Mouse (Mus musculus): Measurements from ENCODE around the gene Nol6. TPM values are rescaled to one million over a fixed set of nuclear protein-coding genes. Genes with fewer than 3 reads are reported as not detected.
"Not testable (repeated sequence)": the region's sequence is repeated elsewhere in the genome, so short reads cannot be mapped to it uniquely, and the experiment has no call there.

Gene Nol6
- polyA plus RNA-seq, 1 experiment from 2014 or later: 10.8 TPM

DNA sequence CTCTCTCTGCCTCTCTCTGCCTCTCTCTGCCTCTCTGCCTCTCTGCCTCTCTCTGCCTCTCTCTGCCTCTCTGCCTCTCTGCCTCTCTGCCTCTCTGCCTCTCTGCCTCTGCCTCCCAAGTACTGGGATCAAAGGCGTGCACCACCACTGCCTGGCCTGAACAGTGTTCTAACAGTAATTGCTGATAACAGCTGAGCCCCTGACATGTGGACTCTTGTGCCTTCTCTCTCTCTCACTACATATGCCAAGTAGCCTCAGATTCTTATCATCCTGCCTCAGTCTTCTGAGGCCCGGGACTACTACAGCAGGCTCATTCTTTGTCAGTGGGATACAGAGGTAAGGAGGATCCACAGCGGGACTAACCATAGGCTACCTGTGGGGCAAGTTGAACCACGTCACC, 41.5 kb downstream of the Nol6 start:
- H3K4me3 ChIP-seq (ENCODE audit: inconsistent target); H3K27ac ChIP-seq; H3K36me3 ChIP-seq (ENCODE audit: inconsistent target); H3K79me2 ChIP-seq (ENCODE audit: inconsistent target): not testable (repeated sequence)
- WGBS (ENCODE audit: missing documents): 76% methylated on average over 4 of the region's 4 CpGs

- no peak overlapping the region for H3K27ac ChIP-seq
- H3K36me3 ChIP-seq (ENCODE audit: inconsistent target): no peaks in the 10 kb centered on the region
- no peak overlapping the region for H3K4me3 ChIP-seq (ENCODE audit: inconsistent target)
- no peaks in the 10 kb centered on the region for H3K79me2 ChIP-seq (ENCODE audit: inconsistent target)
- WGBS (ENCODE audit: missing documents): 88% methylated on average over 5 of the region's 5 CpGs
Observed at GRCm38 (mm10) chr4:41081733-41082132, 42.5 kb downstream of the Nol6 start.

DNA sequence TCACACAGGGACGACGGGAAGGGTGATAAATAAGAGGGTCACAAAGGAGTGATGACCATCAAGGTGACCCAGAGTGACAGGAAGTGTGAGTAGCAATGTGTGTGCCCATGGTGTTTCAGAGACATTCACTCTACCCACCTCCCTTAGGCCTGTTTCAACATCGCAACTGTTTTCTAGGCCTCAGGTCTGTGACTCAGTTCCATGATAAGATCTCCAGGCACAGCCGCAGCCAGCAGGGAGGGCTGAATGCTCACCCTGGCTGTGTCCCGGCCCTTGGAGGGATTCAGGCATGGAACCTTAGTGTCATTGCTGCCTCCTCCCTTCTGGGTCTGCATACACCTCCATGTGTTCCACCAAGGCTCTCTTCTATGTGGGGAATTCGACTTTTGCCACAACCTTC, 45.5 kb downstream of the Nol6 start:
- Histone ChIP-seq H3K4me3 (ENCODE audit: inconsistent target) (no peak overlapping the region), H3K36me3 (ENCODE audit: inconsistent target) (no peaks in the 10 kb centered on the region), H3K79me2 (ENCODE audit: inconsistent target) (no peaks in the 10 kb centered on the region), H3K27ac (no peak overlapping the region)
- 86% methylated on average over 6 of the region's 6 CpGs for whole genome bisulfite sequencing (ENCODE audit: missing documents)

DNA sequence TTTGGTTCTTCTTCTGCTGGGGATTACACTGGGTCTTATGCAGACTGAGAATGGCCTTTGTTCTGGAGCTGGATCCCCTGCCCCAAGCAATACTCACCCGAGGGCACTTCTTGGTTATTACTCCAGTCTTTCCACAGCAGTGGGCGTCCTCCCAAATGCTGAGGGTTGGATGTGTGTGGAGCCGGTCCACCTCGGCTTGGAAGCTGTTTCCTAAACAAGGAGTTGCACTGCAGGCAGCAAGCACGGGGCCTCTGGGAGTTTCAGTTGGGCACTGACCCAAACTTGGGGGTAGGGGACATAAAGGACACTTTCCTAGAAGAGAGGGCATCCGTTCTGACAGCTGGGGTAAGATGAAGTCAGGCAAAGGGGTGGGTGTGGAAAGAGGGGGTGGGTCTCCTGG, 49.8 kb downstream of the Nol6 start:
- Histone ChIP-seq H3K79me2 (ENCODE audit: inconsistent target) (no peaks in the 10 kb centered on the region), H3K27ac (no peak overlapping the region), H3K36me3 (ENCODE audit: inconsistent target) (no peaks in the 10 kb centered on the region), H3K4me3 (ENCODE audit: inconsistent target) (no peak overlapping the region)
- 81% methylated on average over 6 of the region's 6 CpGs for WGBS (ENCODE audit: missing documents)

DNA sequence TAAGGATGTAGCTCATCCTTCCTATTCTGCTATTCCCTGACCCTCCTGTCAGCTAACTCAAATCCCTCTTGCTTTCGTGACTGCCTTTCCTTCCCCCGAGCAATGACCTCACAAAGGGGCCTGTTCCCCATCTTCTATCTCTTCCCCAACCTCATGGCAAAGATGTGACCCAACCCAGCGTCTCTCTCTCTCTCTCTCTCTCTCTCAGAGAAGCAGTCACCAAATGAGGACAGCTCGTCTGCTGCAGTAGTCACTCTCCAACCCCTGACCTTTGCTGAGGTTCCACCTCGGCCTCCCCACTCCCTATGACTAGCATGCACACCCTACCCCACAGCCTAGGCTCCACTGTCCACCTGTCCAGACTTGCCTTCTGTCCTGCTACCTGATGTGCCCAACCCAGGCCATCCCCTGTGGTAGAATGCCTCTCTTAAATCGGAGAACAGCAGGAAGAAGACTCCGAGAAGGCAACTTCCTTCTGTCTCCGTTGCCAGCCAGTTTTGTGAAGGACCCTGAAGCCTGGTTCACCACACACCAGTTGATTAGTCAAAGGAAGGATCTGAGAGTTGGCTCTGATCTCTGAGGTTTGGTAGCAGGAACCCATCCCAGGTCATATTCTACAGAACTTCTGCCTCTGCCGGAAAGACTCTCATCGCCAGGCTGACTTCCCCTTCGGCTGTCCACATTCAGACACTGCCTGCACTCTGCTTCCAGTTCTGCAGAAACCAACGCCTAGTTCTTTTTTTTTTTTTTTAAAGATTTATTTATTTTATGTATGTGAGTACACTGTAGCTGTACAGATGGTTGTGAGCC, 51.0 kb downstream of the Nol6 start:
- no peaks in the 10 kb centered on the region for H3K36me3 ChIP-seq (ENCODE audit: inconsistent target)
- H3K79me2 ChIP-seq (ENCODE audit: inconsistent target): no peaks in the 10 kb centered on the region
- WGBS (ENCODE audit: missing documents): 13% methylated on average over 11 of the region's 12 CpGs
- no peak overlapping the region for H3K4me3 ChIP-seq (ENCODE audit: inconsistent target)
- peak overlapping the region; percentile 66 for H3K27ac ChIP-seq

DNA sequence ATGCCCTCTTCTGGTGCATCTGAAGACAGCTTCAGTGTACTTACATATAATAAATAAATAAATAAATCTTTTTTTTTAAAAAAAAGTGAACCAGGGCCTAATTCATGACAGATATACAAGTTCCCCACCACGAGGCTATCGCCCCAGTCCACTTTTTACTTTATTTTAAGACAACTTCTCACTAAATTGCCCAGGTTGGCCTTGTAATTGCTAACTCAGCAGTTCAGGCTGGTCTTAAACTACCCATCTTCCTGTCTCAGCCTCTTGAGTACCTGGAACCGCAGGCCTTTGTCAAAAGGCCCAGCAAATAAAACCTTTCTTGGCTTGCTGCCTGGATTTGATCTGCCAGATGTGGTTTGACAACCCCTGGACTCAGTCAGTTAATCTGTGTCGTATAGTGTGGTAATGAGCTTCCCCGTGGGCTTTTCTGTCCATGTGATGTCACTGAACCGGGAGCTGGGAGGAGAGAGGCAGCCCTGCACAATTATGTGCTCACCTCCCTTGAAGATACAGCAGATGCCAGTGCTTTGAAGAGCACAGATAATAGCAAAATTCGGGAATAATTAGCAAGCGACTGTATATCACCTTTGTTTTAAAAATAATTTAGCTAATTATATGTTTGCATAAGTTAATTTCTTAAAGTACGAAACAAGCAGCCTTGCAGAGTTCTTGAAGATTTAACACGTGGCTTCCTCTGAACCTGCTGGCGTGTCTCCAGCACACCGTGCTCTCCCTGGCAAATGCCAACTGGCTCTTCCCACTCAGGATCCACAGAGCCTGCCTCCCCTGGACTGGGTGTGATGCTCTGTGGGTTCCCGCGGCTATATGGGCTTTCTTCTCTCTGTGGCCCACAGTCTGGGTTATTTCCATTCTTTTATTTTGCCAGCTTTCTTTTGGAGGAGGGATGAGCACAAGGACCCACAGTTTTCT, 52.5 kb downstream of the Nol6 start:
- Histone ChIP-seq H3K79me2 (ENCODE audit: inconsistent target) (no peaks in the 10 kb centered on the region), H3K27ac (no peak overlapping the region), H3K36me3 (ENCODE audit: inconsistent target) (no peaks in the 10 kb centered on the region), H3K4me3 (ENCODE audit: inconsistent target) (no peak overlapping the region)
- 88% methylated on average over 14 of the region's 14 CpGs for WGBS (ENCODE audit: missing documents)

DNA sequence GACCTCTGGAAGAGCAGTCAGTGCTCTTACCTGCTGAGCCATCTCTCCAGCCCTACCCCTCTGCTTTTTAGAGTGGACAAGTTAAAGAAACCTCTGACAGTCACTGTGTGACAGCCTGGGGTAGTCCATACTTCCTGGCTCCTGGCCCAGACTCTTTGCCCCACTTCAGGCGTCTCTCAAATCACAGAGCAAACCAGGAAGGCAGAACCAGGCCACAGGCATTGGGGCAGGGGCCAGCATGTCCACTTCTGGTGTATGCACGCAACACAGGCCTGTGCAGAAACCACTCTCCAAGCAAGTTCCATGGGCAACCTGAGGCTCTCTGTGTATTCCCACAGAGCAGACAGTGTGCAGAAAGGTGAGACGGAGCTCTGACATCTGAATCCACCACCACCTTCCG, 59.1 kb downstream of the Nol6 start:
- H3K4me3 ChIP-seq (ENCODE audit: inconsistent target): no peak overlapping the region
- H3K79me2 ChIP-seq (ENCODE audit: inconsistent target): no peaks in the 10 kb centered on the region
- no peak overlapping the region for H3K27ac ChIP-seq
- WGBS (ENCODE audit: missing documents): 97% methylated on average over 4 of the region's 4 CpGs
- H3K36me3 ChIP-seq (ENCODE audit: inconsistent target): no peaks in the 10 kb centered on the region

Other genes starting within 250 kb of the Nol6 start
- gene Spink4, start 204.4 kb downstream of the Nol6 start, polyA plus RNA-seq (2018): not detected in 3 replicates
- gene Bag1, start 176.2 kb downstream of the Nol6 start, polyA plus RNA-seq (2018): 163 to 229 TPM (median 217 TPM) in 3 replicates
- gene Chmp5, start 176.0 kb downstream of the Nol6 start, polyA plus RNA-seq (2018): 121 to 130 TPM (median 127 TPM) in 3 replicates
- gene Nfx1, start 153.5 kb downstream of the Nol6 start, polyA plus RNA-seq (2018): 29.4 to 34.2 TPM (median 32.2 TPM) in 3 replicates
- gene Aqp7, start 76.3 kb downstream of the Nol6 start, polyA plus RNA-seq (2018): not detected in 3 replicates
- gene Aqp3, start 26.3 kb downstream of the Nol6 start, polyA plus RNA-seq (2018): not detected in 3 replicates
- 40.3 to 90.8 TPM (median 50.7 TPM) in 3 replicates for gene Ube2r2, start 11.3 kb upstream of the Nol6 start, polyA plus RNA-seq (2018)
- gene Ubap2, start 150.7 kb upstream of the Nol6 start, polyA plus RNA-seq (2018): 22.7 to 69.9 TPM (median 33.5 TPM) in 3 replicates
- 21.0 to 43.0 TPM (median 38.5 TPM) in 3 replicates for gene Dcaf12, start 190.4 kb upstream of the Nol6 start, polyA plus RNA-seq (2018)
- 39.6 to 73.7 TPM (median 49.5 TPM) in 3 replicates for gene Ubap1, start 224.5 kb upstream of the Nol6 start, polyA plus RNA-seq (2018)

Measured in macrophage (primary cell).